In the genomic region with DNA sequence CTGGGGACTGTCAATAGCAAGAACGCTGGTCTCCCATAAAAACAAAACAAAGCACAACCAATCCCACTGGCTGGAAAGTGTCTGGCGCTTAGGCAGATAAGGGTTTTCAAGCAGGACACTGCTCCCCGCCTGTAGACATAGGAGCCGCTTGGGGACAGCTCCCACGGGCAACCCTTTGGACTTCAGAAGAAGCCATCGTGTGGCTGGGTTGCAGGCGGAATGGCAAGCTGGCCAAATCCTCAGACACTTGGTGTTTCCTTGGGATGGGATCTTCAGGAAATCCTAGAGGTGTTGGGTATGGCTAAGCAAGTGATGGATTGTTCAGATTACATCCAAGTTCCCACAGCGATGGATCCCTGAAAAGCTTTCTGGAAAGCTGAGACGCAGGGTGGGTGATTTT, we compare ENCODE assay signal across 8 mouse cellular contexts. TPM values are rescaled to one million over a fixed set of nuclear protein-coding genes. Genes with fewer than 3 reads are reported as not detected.
A peak's percentile ranks its signal among the peaks of the same experiment; 100 is the strongest.
DNase-seq lines count a peak whose midpoint lies in the region; ATAC-seq and TF ChIP-seq lines count a peak whose summit lies in the region.

No protein-coding gene starts in this region.

- H3K27ac ChIP-seq in heart, embryonic 11.5 days (ENCODE audit: low read depth, low read length), result no peak overlapping the region
- peak overlapping the region; percentile 92 for H3K27ac ChIP-seq in hindbrain, embryonic 11.5 days (ENCODE audit: low read depth, low read length)
- peak overlapping the region; percentile 94 for H3K27ac ChIP-seq in midbrain, embryonic 12.5 days (replicated peaks)

- peaks cover 9% of the 10 kb centered on the region for H3K4me1 ChIP-seq in heart, embryonic 11.5 days (ENCODE audit: control insufficient read depth, insufficient read depth, low read length)
- H3K4me1 ChIP-seq in hindbrain, embryonic 11.5 days (replicated peaks; ENCODE audit: control insufficient read depth, insufficient read depth, low read length), result peaks cover 5% of the 10 kb centered on the region; the same call in 1 of the 2 replicates
- H3K4me1 ChIP-seq in midbrain, embryonic 12.5 days, result peaks cover 30% of the 10 kb centered on the region

- no peak overlapping the region for H3K9ac ChIP-seq in heart, embryonic 11.5 days (ENCODE audit: low read depth, low read length)
- H3K9ac ChIP-seq in hindbrain, embryonic 11.5 days (ENCODE audit: low read depth, low read length), result peak overlapping the region; percentile 87
- peak overlapping the region; percentile 88 for H3K9ac ChIP-seq in midbrain, embryonic 12.5 days (replicated peaks)

- no peak for ATAC-seq in heart, embryonic 11.5 days (replicated peaks; ENCODE audit: insufficient number of reproducible peaks, low FRiP score, low TSS enrichment)
- ATAC-seq in hindbrain, embryonic 11.5 days (ENCODE audit: low FRiP score), result no peak
- no peak for ATAC-seq in midbrain, embryonic 12.5 days (ENCODE audit: low FRiP score, low read depth)

- WGBS in heart, embryonic 11.5 days (ENCODE audit: insufficient replicate concordance), result 3% methylated on average over 9 of the region's 9 CpGs
- WGBS in hindbrain, embryonic 11.5 days, result 3% methylated on average over 9 of the region's 9 CpGs
- 4% methylated on average over 9 of the region's 9 CpGs for WGBS in midbrain, embryonic 12.5 days

- no peaks in the 10 kb centered on the region for H3K9me3 ChIP-seq in heart, embryonic 11.5 days (replicated peaks; ENCODE audit: control insufficient read depth, low read length)
- H3K9me3 ChIP-seq in hindbrain, embryonic 11.5 days (ENCODE audit: control insufficient read depth, low read length), result no peaks in the 10 kb centered on the region
- no peaks in the 10 kb centered on the region for H3K9me3 ChIP-seq in midbrain, embryonic 12.5 days

- H3K4me3 ChIP-seq in heart, embryonic 11.5 days (ENCODE audit: low read depth, low read length), result peak overlapping the region; percentile 68
- peak overlapping the region; percentile 78 for H3K4me3 ChIP-seq in hindbrain, embryonic 11.5 days (ENCODE audit: low read depth, low read length)
- H3K4me3 ChIP-seq in midbrain, embryonic 12.5 days, result peak overlapping the region; percentile 76

- H3K4me2 ChIP-seq in heart, embryonic 11.5 days, result peak overlapping the region; percentile 99
- H3K4me2 ChIP-seq in hindbrain, embryonic 11.5 days (replicated peaks; ENCODE audit: low read depth, low read length), result peak overlapping the region; percentile 86
- H3K4me2 ChIP-seq in midbrain, embryonic 12.5 days (replicated peaks), result peak overlapping the region; percentile 76

- TF ChIP-seq CTCF in brain, embryonic 14.5 days (IDR thresholded peaks at IDR 0.05; ENCODE audit: borderline replicate concordance, extremely low read depth, insufficient read depth, insufficient read length), result no peak

- no peaks in the 10 kb centered on the region for H3K36me3 ChIP-seq in heart, embryonic 11.5 days (ENCODE audit: control insufficient read depth, insufficient read depth, low read length)
- H3K36me3 ChIP-seq in hindbrain, embryonic 11.5 days (ENCODE audit: control insufficient read depth, insufficient read depth, low read length), result no peaks in the 10 kb centered on the region
- peaks cover 16% of the 10 kb centered on the region for H3K36me3 ChIP-seq in midbrain, embryonic 12.5 days

- no peak for DNase-seq in heart, postnatal 25 days (ENCODE audit: low spot score)
- peak; percentile 50 for DNase-seq in brain, embryonic 14.5 days (ENCODE audit: low read depth)
- no peak for DNase-seq in hindbrain, embryonic 11.5 days (ENCODE audit: low spot score)
- DNase-seq in thymus, postnatal 0 days (ENCODE audit: low spot score), result no peak
- no peak for DNase-seq in adrenal gland, adult 18-20 months (ENCODE audit: low spot score in 2 of 2)
- no peak for DNase-seq in kidney, adult 9 months

- peaks cover 36% of the 10 kb centered on the region for H3K27me3 ChIP-seq in heart, embryonic 11.5 days (ENCODE audit: control insufficient read depth, insufficient read depth, low read length)
- H3K27me3 ChIP-seq in hindbrain, embryonic 11.5 days (ENCODE audit: control insufficient read depth, insufficient read depth, low read length), result peaks cover 4% of the 10 kb centered on the region; the same call in 1 of the 2 replicates
- peaks cover 24% of the 10 kb centered on the region for H3K27me3 ChIP-seq in midbrain, embryonic 12.5 days

- intact Hi-C loops in heart, postnatal 25 days (cut with DNase I), result no loop called here

- TF ChIP-seq POLR2A in brain, embryonic 14.5 days (IDR thresholded peaks at IDR 0.05; ENCODE audit: borderline replicate concordance, extremely low read depth, insufficient read depth, insufficient read length, poor library complexity, severe bottlenecking), result no peak

RNA-seq across cellular contexts. Expression of gene Dbndd1, which starts 1.1 kb away (rescaled TPM):
- 2.2 and 3.2 TPM in 2 replicates for polyA plus RNA-seq in heart, embryonic 11.5 days (2014; fragmentation: Nextera tagmentation; extraction: Ambion mirVana)
- not detected for total RNA-seq in heart, postnatal 25 days (2021)
- 85.3 and 88.4 TPM in 2 replicates for polyA plus RNA-seq in brain, embryonic 14.5 days (2012; rRNA removed)
- polyA plus RNA-seq in hindbrain, embryonic 11.5 days (2014; fragmentation: Nextera tagmentation; extraction: Ambion mirVana), result 40.7 and 42.1 TPM in 2 replicates
- 43.2 and 46.4 TPM in 2 replicates for polyA plus RNA-seq in midbrain, embryonic 12.5 days (2016; fragmentation: Nextera tagmentation; extraction: Ambion mirVana)
- polyA plus RNA-seq in thymus, postnatal 0 days (2015; fragmentation: Nextera tagmentation; extraction: Ambion mirVana), result 1.4 and 1.8 TPM in 2 replicates
- total RNA-seq in adrenal gland, adult 18-20 months (2021), result under 1 TPM; 0.20 to 0.35 TPM

RNA-seq across cellular contexts. Expression of gene Gas8, which starts 4.5 kb away (rescaled TPM):
- polyA plus RNA-seq in heart, embryonic 11.5 days (2014; fragmentation: Nextera tagmentation; extraction: Ambion mirVana), result 17.8 and 18.5 TPM in 2 replicates
- total RNA-seq in heart, postnatal 25 days (2021), result 1 to 10 TPM; 4.6 TPM
- polyA plus RNA-seq in brain, embryonic 14.5 days (2012; rRNA removed), result 32.5 and 45.1 TPM in 2 replicates
- 45.5 and 50.7 TPM in 2 replicates for polyA plus RNA-seq in hindbrain, embryonic 11.5 days (2014; fragmentation: Nextera tagmentation; extraction: Ambion mirVana)
- polyA plus RNA-seq in midbrain, embryonic 12.5 days (2016; fragmentation: Nextera tagmentation; extraction: Ambion mirVana), result 38.9 and 41.7 TPM in 2 replicates
- polyA plus RNA-seq in thymus, postnatal 0 days (2015; fragmentation: Nextera tagmentation; extraction: Ambion mirVana), result 13.4 and 13.8 TPM in 2 replicates
- total RNA-seq in adrenal gland, adult 18-20 months (2021), result 10 to 100 TPM; 12.8 to 14.5 TPM

RNA-seq across cellular contexts. Expression of gene Afg3l1, which starts 36.4 kb away (rescaled TPM):
- 29.8 and 32.9 TPM in 2 replicates for polyA plus RNA-seq in heart, embryonic 11.5 days (2014; fragmentation: Nextera tagmentation; extraction: Ambion mirVana)
- total RNA-seq in heart, postnatal 25 days (2021), result 10 to 100 TPM; 58.0 to 58.2 TPM
- 31.8 and 35.3 TPM in 2 replicates for polyA plus RNA-seq in brain, embryonic 14.5 days (2012; rRNA removed)
- 30.7 and 32.3 TPM in 2 replicates for polyA plus RNA-seq in hindbrain, embryonic 11.5 days (2014; fragmentation: Nextera tagmentation; extraction: Ambion mirVana)
- polyA plus RNA-seq in midbrain, embryonic 12.5 days (2016; fragmentation: Nextera tagmentation; extraction: Ambion mirVana), result 63.0 and 72.2 TPM in 2 replicates
- 37.1 and 47.2 TPM in 2 replicates for polyA plus RNA-seq in thymus, postnatal 0 days (2015; fragmentation: Nextera tagmentation; extraction: Ambion mirVana)
- total RNA-seq in adrenal gland, adult 18-20 months (2021), result 10 to 100 TPM; 62.6 to 71.1 TPM

Comparison
In these comparisons a context has a peak if more than half of its experiments do, and no peak if none do; other contexts are left out.
1. RNA of gene Dbndd1, which starts 1.1 kb away (polyA plus RNA-seq): 85.3 to 88.4 TPM in brain, embryonic 14.5 days, 43.2 to 46.4 TPM in midbrain, embryonic 12.5 days and 40.7 to 42.1 TPM in hindbrain, embryonic 11.5 days; 2.2 to 3.2 TPM in heart, embryonic 11.5 days and 1.4 to 1.8 TPM in thymus, postnatal 0 days; every median in the first group is over 10 times any median in the second.
2. Peak in every context shown above with its lines, with median percentiles within 50 percentile points of each other: H3K4me2 ChIP-seq and H3K4me3 ChIP-seq.